Mouse (Mus musculus) olfactory bulb, adult 2 months (tissue): ENCODE results near the gene Vegfb.

Experiments
- CTCF ChIP-seq: fragments of 200-500 bp; IDR thresholded peaks from 2 replicates; pipeline ENCODE4 v1.5.1; 2012; ENCODE audit warnings: low read depth, mild to moderate bottlenecking, low read length, moderate library complexity; ENCODE audit not compliant: insufficient read depth
- POLR2A ChIP-seq: fragments of 200-500 bp; IDR thresholded peaks from 2 replicates; pipeline ENCODE4 v1.6.1; 2012; ENCODE audit warnings: mild to moderate bottlenecking, low read depth, low read length, moderate library complexity; ENCODE audit not compliant: insufficient read depth

GRCm38 (mm10) chr19:6955424-6955823, 32.0 kb downstream of the Vegfb start:
- TF ChIP-seq CTCF (no peak), POLR2A (no peak)
